Mouse (Mus musculus) CH12F3 (cell line): ENCODE measurements around the gene Abca7.

Experiments
- in situ Hi-C: fragments of 300-500 bp; cut with MboI; formaldehyde crosslinking; loops from 2 replicates; pipeline ENCODE4 v1.14.3; 2020; ENCODE audit warnings: low sequenced_read_pairs

Gene Abca7

GRCm38 (mm10) chr10:79989272-79989786 lies 7.0 kb upstream of the Abca7 start:
- in situ Hi-C loops: loop anchor here (10.0 kb wide), 1 partner anchor 155 kb away; the partner anchor contains the start of genes Cbarp and Midn

GRCm38 (mm10) chr10:79989870-79990269 lies 6.4 kb upstream of the Abca7 start:
- in situ Hi-C loops: loop anchor here (10.0 kb wide), 1 partner anchor 155 kb away; the partner anchor contains the start of genes Cbarp and Midn

DNA sequence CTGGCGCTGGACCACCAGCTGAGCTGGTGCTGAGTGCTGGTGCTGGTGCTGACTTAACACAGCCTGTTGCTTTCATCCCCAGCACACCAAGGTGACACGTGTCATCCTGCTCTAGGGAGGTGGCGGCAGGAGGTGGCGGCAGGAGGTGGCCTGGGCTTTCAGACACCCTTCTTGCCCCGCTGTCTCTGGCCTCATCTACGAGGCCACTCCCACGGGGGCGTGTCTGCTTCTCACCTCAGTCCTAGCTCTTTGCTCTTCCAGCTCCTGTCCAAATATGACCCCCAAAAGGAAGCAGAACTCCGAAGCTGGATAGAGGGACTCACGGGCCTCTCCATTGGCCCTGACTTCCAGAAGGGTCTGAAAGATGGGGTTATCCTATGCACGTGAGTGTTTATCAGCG lies 5.2 kb upstream of the Abca7 start:
- in situ Hi-C loops: no loop called here

- in situ Hi-C loops: no loop called here
Observed at GRCm38 (mm10) chr10:79991548-79991947, 4.7 kb upstream of the Abca7 start.

GRCm38 (mm10) chr10:79994397-79995115 lies 1.7 kb upstream of the Abca7 start:
- in situ Hi-C loops: no loop called here

- in situ Hi-C loops: no loop called here
Observed at GRCm38 (mm10) chr10:79995636-79996035, 658 bp upstream of the Abca7 start.

- in situ Hi-C loops: no loop called here
Observed at GRCm38 (mm10) chr10:79997034-79997760, 903 bp downstream of the Abca7 start.

DNA sequence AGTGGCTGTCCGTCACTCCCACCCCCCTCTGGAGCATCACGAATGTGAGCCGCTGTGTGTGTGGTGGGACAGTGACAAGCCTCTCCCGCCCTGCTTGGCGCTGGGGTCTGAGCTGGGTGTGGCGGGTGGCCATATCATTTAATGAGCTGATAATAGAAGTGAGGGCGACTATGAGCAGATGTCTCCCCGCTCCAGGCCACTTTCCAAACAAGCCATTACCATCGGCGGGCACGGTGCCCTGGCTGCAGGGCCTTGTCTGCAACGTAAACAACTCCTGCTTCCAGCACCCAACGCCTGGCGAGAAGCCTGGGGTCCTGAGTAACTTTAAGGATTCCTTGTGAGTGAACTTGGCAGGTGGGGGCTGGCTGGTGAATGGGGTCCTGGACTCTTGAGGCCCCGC lies 1.5 kb downstream of the Abca7 start:
- in situ Hi-C loops: no loop called here

DNA sequence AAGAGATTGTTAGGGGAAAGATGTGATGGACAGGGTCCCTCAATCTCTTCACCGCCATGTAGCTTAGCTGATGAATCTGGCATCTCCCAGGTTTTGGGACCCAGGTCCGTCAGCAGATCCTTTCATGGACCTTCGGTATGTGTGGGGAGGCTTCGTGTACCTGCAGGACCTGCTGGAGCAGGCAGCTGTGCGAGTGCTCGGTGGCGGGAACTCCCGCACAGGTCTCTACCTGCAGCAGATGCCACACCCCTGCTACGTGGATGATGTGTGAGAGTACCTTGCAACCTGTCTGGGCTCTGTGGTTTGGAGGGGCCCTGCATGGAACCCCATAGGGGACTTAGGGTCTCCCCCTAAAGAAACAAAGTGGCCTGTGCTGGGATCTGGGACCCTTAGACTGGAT lies 5.7 kb downstream of the Abca7 start:
- in situ Hi-C loops: no loop called here

- in situ Hi-C loops: no loop called here
Observed at GRCm38 (mm10) chr10:80002829-80003228, 6.5 kb downstream of the Abca7 start.

GRCm38 (mm10) chr10:80003374-80004232 lies 7.3 kb downstream of the Abca7 start:
- in situ Hi-C loops: no loop called here

DNA sequence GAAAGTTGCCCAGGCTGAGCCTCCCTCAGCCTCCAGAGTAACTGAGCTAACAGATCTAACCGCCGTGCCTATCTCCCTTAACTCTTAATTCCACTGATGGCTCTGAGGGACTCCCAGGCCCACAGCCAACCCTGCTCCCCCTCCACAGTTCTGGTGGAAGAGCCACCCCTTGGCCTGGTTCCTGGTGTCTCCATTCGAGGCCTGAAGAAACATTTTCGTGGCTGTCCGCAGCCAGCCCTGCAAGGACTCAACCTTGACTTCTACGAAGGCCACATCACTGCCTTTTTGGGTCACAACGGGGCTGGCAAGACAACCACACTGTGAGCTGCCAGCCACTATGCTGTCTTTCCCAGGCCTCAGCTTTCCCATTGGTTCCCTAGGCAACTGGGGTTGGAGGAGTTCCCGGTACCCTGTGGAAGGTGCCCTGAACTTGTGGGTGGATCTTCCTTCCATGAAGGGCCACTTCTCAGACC lies 8.0 kb downstream of the Abca7 start:
- in situ Hi-C loops: no loop called here

DNA sequence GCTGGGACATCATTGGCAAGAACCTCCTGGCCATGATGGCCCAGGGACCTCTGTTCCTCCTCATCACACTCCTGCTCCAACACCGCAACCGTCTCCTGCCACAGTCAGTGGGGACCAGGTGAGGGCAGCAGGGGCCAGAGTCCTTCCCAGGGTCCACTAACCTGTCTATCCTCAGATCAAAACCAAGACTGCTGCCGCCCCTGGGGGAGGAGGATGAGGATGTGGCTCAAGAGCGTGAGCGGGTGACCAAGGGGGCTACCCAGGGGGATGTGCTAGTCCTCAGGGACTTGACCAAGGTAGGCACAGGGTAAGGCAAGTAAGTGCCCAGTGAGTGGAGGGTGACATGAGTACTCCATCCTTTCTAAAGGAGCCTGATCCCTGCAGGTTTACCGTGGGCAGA lies 15.4 kb downstream of the Abca7 start:
- in situ Hi-C loops: no loop called here

- in situ Hi-C loops: no loop called here
Observed at GRCm38 (mm10) chr10:80013609-80014008, 17.3 kb downstream of the Abca7 start.

- in situ Hi-C loops: no loop called here
Observed at GRCm38 (mm10) chr10:80014484-80015290, 18.4 kb downstream of the Abca7 start.

DNA sequence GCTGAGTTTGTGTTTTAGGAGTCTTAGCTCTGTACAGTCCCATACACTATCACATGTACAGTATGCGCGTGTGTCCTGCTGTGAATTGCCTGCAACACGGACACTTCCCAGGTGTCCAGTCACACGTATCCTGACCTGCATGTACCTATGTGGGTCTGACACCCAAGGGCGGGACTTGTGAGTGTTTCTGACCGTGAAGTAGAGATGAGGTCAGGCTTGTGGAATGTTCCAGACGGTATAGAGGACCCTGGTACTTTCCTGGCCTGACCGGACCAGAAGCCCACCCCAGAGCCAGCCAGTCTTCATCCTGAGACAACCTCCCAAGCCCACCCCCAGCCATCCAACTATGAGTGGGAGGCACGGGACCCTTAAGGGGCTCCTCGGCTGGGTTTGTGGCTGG lies 19.3 kb downstream of the Abca7 start:
- in situ Hi-C loops: no loop called here

GRCm38 (mm10) chr10:80016511-80016910 lies 20.2 kb downstream of the Abca7 start, which contains the start of gene Arhgap45:
Arhgap45 (plus strand) TSS chr10:80016653.
- in situ Hi-C loops: no loop called here

DNA sequence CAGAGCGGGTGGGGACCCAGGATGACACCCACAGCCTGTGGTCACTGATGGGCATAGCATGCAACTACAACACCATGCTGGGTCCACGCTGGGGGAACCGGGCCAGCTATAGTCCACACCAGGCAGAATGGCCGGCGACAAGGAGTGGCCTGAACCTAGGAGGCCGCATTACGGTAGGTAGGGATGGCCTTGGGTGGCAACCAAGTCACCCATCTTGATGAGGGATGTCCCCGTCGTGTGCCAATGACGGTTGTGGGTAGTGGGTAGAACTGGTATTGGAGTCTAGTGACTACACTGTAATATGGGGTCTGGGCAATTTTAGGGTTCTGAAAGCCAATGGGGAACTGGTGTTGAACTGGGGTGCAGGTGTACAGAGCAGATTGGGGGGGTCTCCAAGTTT lies 20.6 kb downstream of the Abca7 start:
- in situ Hi-C loops: no loop called here

- in situ Hi-C loops: no loop called here
Observed at GRCm38 (mm10) chr10:80017361-80017760, 21.1 kb downstream of the Abca7 start.

GRCm38 (mm10) chr10:80017771-80018170 lies 21.5 kb downstream of the Abca7 start:
- in situ Hi-C loops: no loop called here
